ENCODE assay signal across 7 mouse cellular contexts in genomic region chr11:115813507-115814296, GRCm38 (mm10). TPM values are rescaled to one million over a fixed set of nuclear protein-coding genes. Genes with fewer than 3 reads are reported as not detected.
DNase-seq lines count a peak whose midpoint lies in the region; ATAC-seq lines count a peak whose summit lies in the region.

TSS of gene Caskin2 (minus strand) at chr11:115813639.

- H3K4me3 ChIP-seq in embryonic facial prominence, embryonic 10.5 days: peak within 1 kb of the TSS; percentile 74
- peak within 1 kb of the TSS; percentile 87 for H3K4me3 ChIP-seq in limb, embryonic 10.5 days
- H3K4me3 ChIP-seq in midbrain, embryonic 13.5 days (replicated peaks): peak within 1 kb of the TSS; percentile 92

- H3K9ac ChIP-seq in midbrain, embryonic 13.5 days (replicated peaks): peak within 1 kb of the TSS; percentile 90

- ATAC-seq in granulocyte monocyte progenitor cell, adult 5-6 weeks (replicated peaks; ENCODE audit: poor library complexity, severe bottlenecking): peak; percentile 81
- ATAC-seq in midbrain, embryonic 13.5 days: peak; percentile 89

- WGBS in embryonic facial prominence, embryonic 10.5 days: under 1% methylated on average over 44 of the region's 44 CpGs
- WGBS in limb, embryonic 10.5 days: under 1% methylated on average over 43 of the region's 44 CpGs
- under 1% methylated on average over 43 of the region's 44 CpGs for WGBS in midbrain, embryonic 13.5 days

- peaks cover 66% of the 10 kb centered on the region for H3K4me1 ChIP-seq in embryonic facial prominence, embryonic 10.5 days
- H3K4me1 ChIP-seq in limb, embryonic 10.5 days: peaks cover 65% of the 10 kb centered on the region
- peaks cover 64% of the 10 kb centered on the region for H3K4me1 ChIP-seq in midbrain, embryonic 13.5 days (replicated peaks)

- peak; percentile 99 for DNase-seq in adrenal gland, postnatal 10 days
- DNase-seq in embryonic facial prominence, embryonic 10.5 days (ENCODE audit: low spot score): peak; percentile 100
- DNase-seq in kidney, adult 11 months: peak; percentile 96
- DNase-seq in limb, embryonic 10.5 days (ENCODE audit: low spot score): peak; percentile 99
- DNase-seq in spleen, adult 12 weeks (ENCODE audit: low spot score): peak; percentile 87

- peak within 1 kb of the TSS; percentile 88 for H3K27ac ChIP-seq in embryonic facial prominence, embryonic 10.5 days (replicated peaks)
- peak within 1 kb of the TSS; percentile 87 for H3K27ac ChIP-seq in limb, embryonic 10.5 days
- H3K27ac ChIP-seq in midbrain, embryonic 13.5 days: peak within 1 kb of the TSS; percentile 57

- H3K36me3 ChIP-seq in embryonic facial prominence, embryonic 10.5 days (replicated peaks): peaks cover 51% of the 10 kb centered on the region
- H3K36me3 ChIP-seq in limb, embryonic 10.5 days: peaks cover 59% of the 10 kb centered on the region
- H3K36me3 ChIP-seq in midbrain, embryonic 13.5 days: peaks cover 32% of the 10 kb centered on the region

- H3K27me3 ChIP-seq in embryonic facial prominence, embryonic 10.5 days (replicated peaks; ENCODE audit: low read depth, poor library complexity, severe bottlenecking): no peaks in the 10 kb centered on the region
- H3K27me3 ChIP-seq in limb, embryonic 10.5 days (ENCODE audit: low read depth, poor library complexity, severe bottlenecking): no peaks in the 10 kb centered on the region
- H3K27me3 ChIP-seq in midbrain, embryonic 13.5 days: no peaks in the 10 kb centered on the region

- H3K4me2 ChIP-seq in midbrain, embryonic 13.5 days (replicated peaks): peak within 1 kb of the TSS; percentile 93

- H3K9me3 ChIP-seq in embryonic facial prominence, embryonic 10.5 days: no peaks in the 10 kb centered on the region
- H3K9me3 ChIP-seq in limb, embryonic 10.5 days (replicated peaks): no peaks in the 10 kb centered on the region
- H3K9me3 ChIP-seq in midbrain, embryonic 13.5 days: no peaks in the 10 kb centered on the region

RNA-seq across cellular contexts. Expression of gene Caskin2, which starts in this region (rescaled TPM):
- total RNA-seq in adrenal gland, postnatal 10 days (2021): 10 to 100 TPM; 43.3 to 47.0 TPM
- polyA plus RNA-seq in embryonic facial prominence, embryonic 10.5 days (2016; fragmentation: Nextera tagmentation; extraction: Ambion mirVana): 20.3 and 20.4 TPM in 2 replicates
- 1.9 and 5.1 TPM in 2 replicates for total RNA-seq in granulocyte monocyte progenitor cell, adult 5-6 weeks (2014; fragmentation: Nextera tagmentation)
- 1.7 and 3.5 TPM in 2 replicates for total RNA-seq in granulocyte monocyte progenitor cell, adult 5-6 weeks (2017)
- 18.1 and 18.9 TPM in 2 replicates for polyA plus RNA-seq in limb, embryonic 10.5 days (2016; fragmentation: Nextera tagmentation; extraction: Ambion mirVana)
- 10.3 and 12.3 TPM in 2 replicates for polyA plus RNA-seq in midbrain, embryonic 13.5 days (2015; fragmentation: Nextera tagmentation; extraction: Ambion mirVana)

Comparison
In these comparisons a context has a peak if more than half of its experiments do, and no peak if none do; other contexts are left out.
1. Peak in every context shown above with its lines: DNase-seq, ATAC-seq, H3K4me3 ChIP-seq and H3K27ac ChIP-seq.
2. RNA of gene Caskin2 (total RNA-seq): 43.3 to 47.0 TPM in adrenal gland, postnatal 10 days; 1.7 to 5.1 TPM in granulocyte monocyte progenitor cell, adult 5-6 weeks; every median in the first group is over 4 times any median in the second.